In the genomic region with DNA sequence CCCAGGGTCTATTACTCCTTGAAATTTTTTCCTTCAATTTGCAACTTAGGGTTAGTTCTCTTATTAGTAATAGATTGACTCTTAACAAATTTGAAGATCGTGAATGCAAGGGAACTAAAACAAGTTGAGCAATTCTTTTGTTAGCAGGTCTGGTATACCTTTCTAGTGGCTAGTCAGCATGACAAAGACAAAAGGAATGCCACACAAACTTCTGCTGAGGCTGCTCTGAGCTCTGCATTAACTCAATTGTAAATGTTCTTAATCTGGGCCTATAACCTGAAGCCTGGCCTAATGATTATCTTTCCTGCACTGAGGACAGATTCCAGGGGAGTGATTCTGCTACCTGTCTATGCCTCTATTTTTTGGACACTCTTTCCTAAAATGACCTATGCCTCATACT, we compare ENCODE assay signal across 20 mouse cellular contexts.
"Had no signal": no experiment of that assay in that cellular context is flagged by ENCODE, and none has a peak within 500 bp of the region (broad histone marks: within the 10 kb centered on the region; RNA-seq: fewer than 3 reads in every experiment).

No protein-coding gene starts in this region.

- ATAC-seq: forebrain, embryonic 13.5 days; forebrain, embryonic 14.5 days; forebrain, embryonic 15.5 days; forebrain, embryonic 16.5 days; forebrain, postnatal 0 days had no signal

- DNase-seq: cerebellum, adult 9-10 months; cerebellum, adult 9-11 months; cerebellum, postnatal 10 days; cerebellum, postnatal 14 days; cerebellum, postnatal 25 days; cerebellum, postnatal 36 days; embryo, embryonic 11 days; forebrain, postnatal 0 days; gastrocnemius, adult 2 months; gastrocnemius, postnatal 10 days; gastrocnemius, postnatal 14 days; gastrocnemius, postnatal 25 days; gastrocnemius, postnatal 36 days; heart, adult 11 months; heart, adult 18-20 months; heart, adult 2 months had no signal
